Mouse (Mus musculus) induced T-regulatory cell, adult 2 months (primary cell): Measurements from ENCODE around the gene Clpp.

Experiments used
- DNase-seq: peaks from one replicate; pipeline ENCODE4 v3.0.0-alpha.2; 2012; ENCODE audit warnings: low read depth

The Clpp gene

GRCm38 (mm10) chr17:57031661-57032420 is 41.7 kb downstream of the Clpp start:
- DNase-seq: peak; percentile 100

DNA sequence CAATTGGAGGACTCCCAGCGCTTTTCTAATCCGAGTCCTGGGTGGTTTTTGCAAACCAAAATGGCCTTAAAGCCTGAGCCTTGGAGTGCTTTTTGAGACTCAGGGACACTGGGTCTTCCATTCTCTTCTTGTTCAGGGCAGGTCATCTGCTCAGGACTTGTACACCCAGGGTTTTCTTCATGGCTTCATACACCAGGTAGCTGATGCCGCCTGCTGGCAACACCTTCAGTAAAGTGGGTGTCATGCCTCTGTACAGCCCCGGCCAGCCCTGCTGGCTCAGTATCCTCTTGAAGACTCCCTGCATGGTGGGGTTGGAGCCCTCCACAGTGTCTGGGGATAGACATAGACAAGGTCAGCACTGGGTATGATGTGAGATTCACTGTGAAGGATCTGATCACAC is 42.7 kb downstream of the Clpp start:
- peak; percentile 34 for DNase-seq

DNA sequence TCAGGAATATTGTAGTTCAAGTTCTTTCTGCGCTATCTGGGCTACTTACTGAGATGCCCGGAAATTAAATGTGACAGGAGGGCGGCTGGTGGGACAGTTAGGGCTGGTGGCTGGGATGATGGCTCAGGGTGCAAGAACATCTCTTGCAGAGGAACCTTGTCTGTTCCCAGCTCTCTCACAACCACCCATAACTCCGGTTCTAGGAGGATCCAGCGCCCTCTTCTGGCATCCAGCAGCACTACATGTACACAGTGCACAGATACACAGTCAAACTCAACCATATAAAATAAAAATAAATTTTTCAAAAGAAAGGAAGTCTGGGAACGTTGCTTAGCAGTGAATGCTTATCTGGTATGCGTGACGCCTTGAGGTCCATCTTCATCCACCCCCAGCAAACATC is 48.9 kb downstream of the Clpp start:
- peak; percentile 39 for DNase-seq

GRCm38 (mm10) chr17:57041554-57041953 is 51.4 kb downstream of the Clpp start, which contains the start of gene Slc25a41:
TSS of gene Slc25a41 (minus strand) at chr17:57041654.
- no peak for DNase-seq
